Mouse (Mus musculus) olfactory bulb, adult 2 months (tissue): ENCODE data around the gene Csnk2a2.

Experiments used
- CTCF ChIP-seq: fragments of 200-500 bp; IDR thresholded peaks from 2 replicates; pipeline ENCODE4 v1.5.1; 2012; ENCODE audit warnings: low read depth, mild to moderate bottlenecking, low read length, moderate library complexity; ENCODE audit not compliant: insufficient read depth
- POLR2A ChIP-seq: fragments of 200-500 bp; IDR thresholded peaks from 2 replicates; pipeline ENCODE4 v1.6.1; 2012; ENCODE audit warnings: mild to moderate bottlenecking, low read depth, low read length, moderate library complexity; ENCODE audit not compliant: insufficient read depth

DNA sequence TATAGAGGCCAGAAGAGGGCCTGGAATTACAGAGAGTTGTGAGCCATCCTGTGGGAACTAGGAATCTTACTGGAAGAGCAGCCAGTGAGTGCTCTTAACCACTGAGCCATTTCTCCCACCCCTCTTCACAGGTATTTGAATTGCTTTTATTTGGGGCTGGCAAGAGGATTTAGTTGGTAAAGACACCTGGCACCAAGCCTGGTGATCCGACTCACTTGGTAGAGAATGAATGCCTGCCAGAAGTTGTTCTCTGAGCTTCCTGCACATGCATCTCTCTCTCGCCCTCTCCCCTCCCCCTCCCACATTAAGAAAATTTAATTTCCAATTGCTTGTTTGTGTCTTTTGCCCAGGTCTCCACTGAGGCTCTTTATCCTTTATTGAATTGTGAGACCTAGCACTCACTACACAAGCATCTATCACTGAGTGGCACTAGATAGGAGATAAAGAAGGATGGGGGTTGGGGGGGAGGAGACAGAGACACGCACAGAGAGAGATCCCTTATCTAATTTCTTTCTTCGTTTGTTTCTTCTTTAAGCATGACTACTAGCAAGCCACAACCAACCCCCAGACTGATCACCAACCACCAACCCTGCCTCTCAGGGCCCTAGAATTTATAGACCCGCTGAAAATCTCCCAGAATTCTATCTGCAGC lies 52.4 kb downstream of the Csnk2a2 start:
- TF ChIP-seq CTCF: no peak
- no peak for TF ChIP-seq POLR2A
